Mouse (Mus musculus) WW6 (cell line): ENCODE measurements around the gene Zic4.

Experiments
- DNase-seq: peaks from one replicate; pipeline ENCODE4 v3.0.0-alpha.2; 2013; ENCODE audit warnings: low read depth, low spot score

The Zic4 gene

DNA sequence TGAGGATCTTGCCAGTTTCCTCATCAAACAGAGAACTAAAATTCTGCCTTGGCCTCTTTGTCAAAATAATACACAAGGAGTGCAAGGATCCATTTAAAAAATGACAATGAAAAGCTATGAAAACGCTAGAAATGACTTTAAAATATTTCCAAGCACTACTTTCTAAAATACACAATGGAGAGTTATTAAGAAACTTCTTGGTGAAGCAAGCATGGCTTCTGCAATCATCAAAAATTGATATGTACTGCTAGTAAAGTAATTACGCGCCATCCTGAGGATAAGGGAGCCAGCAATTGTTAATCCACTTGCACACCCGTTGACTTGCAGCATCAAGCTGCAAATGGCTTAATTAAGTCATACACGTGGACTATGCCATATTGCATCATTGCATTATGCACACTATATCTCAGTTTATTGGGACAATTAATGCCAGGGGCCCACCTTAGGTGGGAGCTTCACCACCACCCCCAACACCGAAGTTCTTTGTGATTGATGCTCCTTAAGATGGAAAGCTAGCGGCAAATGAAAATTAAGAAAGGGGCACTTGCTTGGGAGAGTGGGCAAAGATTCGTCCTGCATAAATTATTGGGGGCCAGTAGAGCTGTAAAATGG is 38.4 kb downstream of the Zic4 start:
- DNase-seq, result no peak

DNA sequence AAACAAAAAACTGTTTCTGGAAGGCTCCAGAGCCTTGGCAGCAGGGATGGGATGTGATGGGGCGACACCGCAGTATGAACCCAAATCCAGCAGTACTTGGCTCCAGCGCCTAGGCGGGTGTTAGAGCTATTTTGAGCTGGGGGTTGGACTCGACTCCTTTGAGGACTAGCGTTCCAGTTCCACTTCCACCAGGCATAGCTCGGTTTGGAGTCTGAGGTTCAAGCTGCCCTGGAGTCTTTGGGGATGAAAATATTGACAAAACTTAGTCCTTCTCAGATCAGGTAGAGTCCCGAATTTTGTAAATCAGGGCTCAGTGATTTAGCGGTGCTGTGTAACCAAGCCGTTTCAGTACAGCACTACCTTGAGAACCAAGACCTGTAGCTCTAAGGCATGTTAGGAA is 39.3 kb downstream of the Zic4 start:
- DNase-seq, result no peak

DNA sequence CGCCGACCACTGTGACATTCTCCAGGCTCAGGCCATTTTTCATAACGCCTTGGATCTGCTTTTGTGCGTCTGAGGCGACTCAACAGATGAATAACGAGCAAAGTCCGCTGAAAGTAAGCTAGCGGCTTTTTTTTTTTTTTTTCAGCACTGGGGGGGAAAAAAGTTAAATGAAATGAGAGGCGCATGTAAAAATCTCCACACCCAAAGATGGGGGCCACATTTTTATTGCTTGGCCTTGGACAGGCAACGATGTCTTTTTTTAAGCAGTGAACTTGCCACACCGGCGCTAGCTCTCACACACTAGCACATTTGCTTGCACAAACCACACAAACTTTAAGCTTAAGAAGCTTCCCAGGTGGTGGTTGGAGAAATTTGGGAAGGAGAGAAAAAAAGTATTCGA is 42.0 kb downstream of the Zic4 start:
- DNase-seq, result no peak

DNA sequence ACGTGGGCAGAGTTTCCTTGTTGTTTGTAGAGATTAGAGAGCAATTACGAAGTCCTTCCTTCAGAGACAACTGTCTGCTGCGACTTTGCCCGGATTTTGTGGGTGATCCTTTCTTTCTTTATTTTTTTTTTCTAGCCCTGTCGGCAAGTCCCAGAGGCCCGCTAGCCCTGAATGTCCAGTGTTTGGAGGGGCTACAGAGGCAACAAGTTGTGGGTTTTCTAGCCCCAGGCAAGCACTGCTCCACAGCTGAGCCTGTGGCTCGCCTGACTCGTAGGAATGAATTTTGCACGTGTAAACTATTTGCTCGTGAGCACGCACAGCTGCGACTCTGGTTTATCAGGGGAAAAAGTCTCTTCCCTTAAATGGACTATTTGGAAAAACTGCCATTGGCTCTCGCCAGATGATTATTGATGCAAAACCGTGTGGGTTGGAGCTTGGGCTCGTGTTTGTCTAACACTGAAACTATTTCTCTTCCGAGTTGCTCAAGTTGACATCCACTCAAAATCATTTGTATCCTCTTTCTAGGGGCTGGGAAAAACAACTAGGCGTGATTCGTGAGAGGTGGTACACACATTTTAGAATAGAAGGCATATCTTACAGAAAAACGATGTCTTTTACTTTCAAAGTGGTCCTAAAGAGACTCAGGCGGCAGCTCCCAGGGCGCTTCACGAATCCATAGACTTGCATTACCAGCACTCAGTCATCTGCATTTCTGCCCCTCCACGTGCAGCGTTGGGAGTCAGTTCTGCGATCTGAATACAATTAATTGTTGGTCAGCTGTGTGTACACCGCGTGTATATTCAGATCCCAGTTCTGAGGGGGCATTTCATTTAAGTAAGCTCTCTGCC is 42.9 kb downstream of the Zic4 start:
- no peak for DNase-seq

DNA sequence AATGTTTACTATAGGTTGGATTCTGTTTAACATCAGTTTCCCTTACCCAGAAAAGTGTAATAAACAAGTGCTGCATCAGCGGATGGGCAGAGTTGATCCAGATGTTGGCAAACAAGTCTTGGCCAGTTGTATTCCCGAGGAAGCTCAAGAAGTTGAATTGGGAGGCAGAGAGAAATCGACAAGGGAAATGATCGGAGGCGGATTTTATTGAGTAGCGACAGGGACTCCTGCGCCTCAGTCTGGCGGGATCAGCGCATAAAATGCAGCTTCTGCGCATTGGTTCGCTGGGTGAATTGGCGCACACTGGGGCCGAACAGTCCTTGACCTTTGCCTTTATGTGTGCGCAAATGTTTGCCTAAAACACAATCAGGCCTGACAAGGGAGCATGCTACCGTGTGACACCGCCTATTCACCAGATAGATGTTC is 43.6 kb downstream of the Zic4 start:
- DNase-seq, result no peak

DNA sequence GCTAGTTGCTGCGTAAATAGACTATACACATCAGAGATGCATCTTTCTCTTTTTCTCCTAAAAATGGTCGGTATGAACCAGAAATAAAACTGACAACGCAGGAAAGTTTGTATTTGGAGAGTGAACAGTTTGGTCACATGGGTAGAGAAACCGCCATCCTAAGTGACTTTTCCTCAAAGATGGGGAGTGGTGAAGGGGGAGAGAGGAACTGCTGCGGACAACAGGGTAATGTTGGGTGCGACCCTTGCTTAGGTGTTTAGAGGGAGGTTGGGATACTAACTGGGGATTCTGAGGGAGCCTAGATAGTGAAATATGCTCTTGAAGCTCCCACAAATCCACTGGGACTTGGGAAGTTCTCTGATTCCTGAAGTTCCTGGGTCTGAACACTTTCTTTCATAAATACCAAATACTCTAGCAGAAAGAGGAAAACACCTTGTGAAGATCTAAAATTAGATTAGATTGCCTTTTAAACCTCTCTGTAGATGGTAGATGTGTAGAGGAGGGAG is 44.1 kb downstream of the Zic4 start:
- DNase-seq, result no peak

DNA sequence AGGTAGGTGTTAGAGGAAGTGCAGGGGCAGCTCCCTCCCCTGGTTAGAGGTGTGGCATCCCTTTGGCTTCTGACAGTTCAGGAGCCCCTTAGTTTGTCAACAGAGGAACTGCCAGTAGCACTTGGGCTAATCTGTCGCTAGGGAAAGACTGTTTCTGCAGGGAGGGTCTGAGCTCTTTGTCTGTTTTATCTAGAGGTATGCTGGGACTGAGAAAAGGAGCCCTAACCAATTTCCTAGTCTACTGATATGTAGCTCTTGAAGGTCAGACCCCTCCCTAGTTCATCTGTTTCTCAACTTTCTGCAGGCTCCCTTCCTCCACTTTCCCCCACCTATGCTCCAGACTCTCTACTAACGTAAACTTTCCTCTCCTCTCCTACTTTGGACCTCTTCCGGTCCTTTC is 47.6 kb downstream of the Zic4 start:
- no peak for DNase-seq

DNA sequence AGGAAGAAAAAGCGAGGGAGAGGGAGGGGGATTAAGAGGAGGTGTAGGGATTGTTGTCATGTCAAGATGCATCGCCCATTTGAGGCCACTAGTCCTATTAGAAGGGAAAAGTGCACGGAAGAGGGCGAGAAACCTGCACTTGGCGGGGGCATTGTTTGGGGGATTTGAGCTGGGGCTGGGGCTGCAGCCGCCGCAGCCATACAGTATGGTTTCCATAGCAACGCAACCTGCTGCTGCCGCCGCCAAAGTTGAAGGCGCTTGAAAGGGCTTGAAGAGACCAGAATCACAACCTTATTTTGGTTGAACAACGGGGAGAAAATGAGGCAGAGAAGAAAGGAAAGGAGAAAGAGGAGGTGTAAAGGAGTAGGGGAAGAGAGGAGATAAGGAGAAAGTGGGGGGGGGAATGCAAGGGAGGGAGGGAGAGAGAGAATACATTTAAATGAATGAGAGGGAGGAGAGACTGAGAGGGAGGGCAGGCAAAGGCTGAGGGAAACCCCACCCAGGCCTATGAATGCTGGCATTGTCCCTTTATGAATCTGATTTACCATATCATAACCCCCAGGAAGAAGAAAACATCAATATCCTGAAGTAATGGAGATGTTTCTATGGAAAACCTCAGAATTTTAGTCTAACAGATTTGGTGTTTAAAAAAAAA is 51.9 kb downstream of the Zic4 start:
- DNase-seq, result no peak

DNA sequence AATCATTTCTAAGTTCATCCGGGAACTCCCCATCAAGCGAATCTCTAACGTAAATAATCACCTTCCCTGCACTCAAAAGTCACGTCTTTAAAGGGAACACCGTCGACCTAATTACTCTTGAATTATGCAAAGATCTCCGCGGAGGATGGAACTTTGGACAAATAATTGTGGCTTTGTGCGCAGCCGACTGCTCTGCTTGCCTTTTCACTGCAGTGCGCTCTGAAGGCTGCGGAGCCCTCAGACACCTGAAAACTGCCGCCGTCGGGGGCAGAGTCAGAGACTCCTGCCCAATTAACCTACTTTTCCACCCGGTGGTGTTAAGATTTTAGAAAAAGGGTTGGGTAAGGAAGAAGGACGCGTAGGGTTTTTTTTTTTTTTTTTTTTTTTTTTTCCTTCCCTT is 58.2 kb downstream of the Zic4 start:
- DNase-seq, result no peak
